Mouse (Mus musculus) thymus, adult 2 months (tissue): ENCODE results near the gene Fam19a4. TPM values are rescaled to one million over a fixed set of nuclear protein-coding genes. Genes with fewer than 3 reads are reported as not detected.

Experiments used
- DNase-seq: peaks from one replicate; pipeline ENCODE4 v3.0.0; 2021
- H3K27ac ChIP-seq: fragments of 200-500 bp; 2 replicates; pipeline ENCODE4 v1.5.1; 2012; ENCODE audit warnings: low read length, control low read depth; ENCODE audit not compliant: control insufficient read depth, insufficient read depth
- H3K27me3 ChIP-seq: fragments of 200-500 bp; 2 replicates; pipeline ENCODE4 v1.6.1; 2012; ENCODE audit warnings: mild to moderate bottlenecking, low read length, moderate library complexity, mixed read lengths; ENCODE audit not compliant: control insufficient read depth, insufficient read depth
- H3K36me3 ChIP-seq: fragments of 200-500 bp; 2 replicates; pipeline ENCODE4 v1.6.1; 2012; ENCODE audit warnings: mild to moderate bottlenecking, low read length, moderate library complexity; ENCODE audit not compliant: control insufficient read depth, insufficient read depth
- H3K4me1 ChIP-seq: fragments of 200-500 bp; replicated peaks from 2 replicates; pipeline ENCODE4 v1.6.1; 2012; ENCODE audit warnings: low read length; ENCODE audit not compliant: control insufficient read depth, insufficient read depth
- H3K4me3 ChIP-seq: fragments of 200-500 bp; 2 replicates; pipeline ENCODE4 v1.5.1; 2012; ENCODE audit warnings: mild to moderate bottlenecking, low read length, control low read depth, moderate library complexity; ENCODE audit not compliant: control insufficient read depth, insufficient read depth
- CTCF ChIP-seq: fragments of 200-500 bp; IDR thresholded peaks from 2 replicates; pipeline ENCODE4 v1.5.1; 2012; ENCODE audit warnings: mild to moderate bottlenecking, control low read depth, low read length, moderate library complexity, borderline replicate concordance; ENCODE audit not compliant: control insufficient read depth, poor library complexity, insufficient read depth; ENCODE audit errors: extremely low read depth
- POLR2A ChIP-seq: fragments of 200-500 bp; IDR thresholded peaks from 2 replicates; pipeline ENCODE4 v1.6.1; 2012; ENCODE audit warnings: mild to moderate bottlenecking, low read length, control low read depth, moderate library complexity; ENCODE audit not compliant: control insufficient read depth, poor library complexity, insufficient read depth; ENCODE audit errors: extremely low read depth
- WGBS: fragments of 180-500 bp; shearing (Covaris S2); methylation state at CpG from one replicate; pipeline ENCODE4 v1.1.7; 2018; 5-methylcytosine and 5-hydroxymethylcytosine counted together
- polyA plus RNA-seq: library from polyadenylated mRNA; depleted of rRNA; stranded (reverse); fragments of >200 nt; gene quantifications from 2 replicates; pipeline ENCODE4 v1.2.3, GENCODE M21; 2012

The Fam19a4 gene
- polyA plus RNA-seq, 1 experiment: 0.54 TPM

- Histone ChIP-seq H3K36me3 (no peaks in the 10 kb centered on the region), H3K27me3 (no peaks in the 10 kb centered on the region), H3K4me1 (peaks cover 3% of the 10 kb centered on the region), H3K4me3 (no peak overlapping the region), H3K27ac (no peak overlapping the region)
- no peak for DNase-seq
- 66% methylated on average over 2 of the region's 2 CpGs for WGBS
- no peak for TF ChIP-seq CTCF
These were observed 40.9 kb downstream of the Fam19a4 start for GRCm38 (mm10) chr6:97019323-97019722.

DNA sequence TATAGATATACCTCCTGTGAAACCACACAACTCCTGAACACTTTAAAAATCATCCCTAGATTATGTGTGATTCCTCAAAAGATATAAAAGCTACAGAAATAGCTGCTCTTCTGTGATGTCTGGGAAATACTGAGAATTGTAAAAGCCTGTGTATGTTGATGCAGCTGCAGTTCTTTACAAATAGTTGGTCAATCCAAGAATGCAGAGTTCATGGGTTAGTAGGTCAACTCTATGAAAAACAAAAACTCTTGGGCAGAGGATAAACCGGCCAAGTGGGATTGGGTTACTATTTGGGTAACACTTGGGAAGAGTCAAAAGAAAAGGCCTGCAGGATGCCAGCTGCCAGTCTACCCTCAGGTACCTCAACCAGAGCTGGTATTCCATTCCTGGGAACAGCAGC, 43.5 kb downstream of the Fam19a4 start:
- WGBS: 94% methylated on average over 1 of the region's 1 CpGs
- Histone ChIP-seq H3K4me3 (no peak overlapping the region), H3K27ac (no peak overlapping the region), H3K36me3 (no peaks in the 10 kb centered on the region), H3K4me1 (peaks cover 3% of the 10 kb centered on the region), H3K27me3 (no peaks in the 10 kb centered on the region)
- no peak for TF ChIP-seq CTCF
- no peak for TF ChIP-seq POLR2A
- no peak for DNase-seq

GRCm38 (mm10) chr6:97016018-97016417, 44.2 kb downstream of the Fam19a4 start:
- TF ChIP-seq CTCF (no peak), POLR2A (no peak)
- Histone ChIP-seq H3K4me1 (peaks cover 3% of the 10 kb centered on the region), H3K4me3 (no peak overlapping the region), H3K27ac (no peak overlapping the region), H3K27me3 (no peaks in the 10 kb centered on the region), H3K36me3 (no peaks in the 10 kb centered on the region)
- 0% methylated on average over 3 of the region's 3 CpGs for WGBS
- DNase-seq: no peak

GRCm38 (mm10) chr6:97006513-97007094, 53.6 kb downstream of the Fam19a4 start:
- whole genome bisulfite sequencing: 42% methylated on average over 8 of the region's 8 CpGs
- Histone ChIP-seq H3K27ac (no peak overlapping the region), H3K27me3 (no peaks in the 10 kb centered on the region), H3K4me3 (no peak overlapping the region), H3K36me3 (no peaks in the 10 kb centered on the region), H3K4me1 (no peaks in the 10 kb centered on the region)
- no peak for TF ChIP-seq POLR2A
- no peak for TF ChIP-seq CTCF
- DNase-seq: peak; percentile 36

DNA sequence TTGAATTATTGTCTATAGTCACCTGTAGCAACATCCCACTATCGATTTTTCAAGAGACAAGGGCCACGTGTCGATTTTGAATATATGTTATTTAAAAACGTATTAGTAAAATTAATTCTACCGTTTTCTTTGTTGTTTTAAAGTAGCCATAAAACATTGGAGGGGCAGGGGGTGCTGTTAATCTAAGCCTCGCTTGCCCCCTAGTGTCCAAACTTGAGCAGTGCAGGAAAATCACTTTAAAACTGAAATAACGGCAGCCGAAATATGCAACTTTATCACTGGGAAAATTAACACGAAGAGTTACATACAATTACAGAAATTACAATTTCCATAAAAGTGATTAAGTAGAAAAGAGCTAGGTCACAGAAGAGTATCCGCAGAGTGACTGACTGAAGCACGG, 55.2 kb downstream of the Fam19a4 start:
- 17% methylated on average over 11 of the region's 11 CpGs for WGBS
- Histone ChIP-seq H3K4me3 (no peak overlapping the region), H3K27ac (no peak overlapping the region), H3K27me3 (no peaks in the 10 kb centered on the region), H3K36me3 (no peaks in the 10 kb centered on the region), H3K4me1 (no peaks in the 10 kb centered on the region)
- TF ChIP-seq POLR2A (no peak), CTCF (no peak)
- peak; percentile 16 for DNase-seq

DNA sequence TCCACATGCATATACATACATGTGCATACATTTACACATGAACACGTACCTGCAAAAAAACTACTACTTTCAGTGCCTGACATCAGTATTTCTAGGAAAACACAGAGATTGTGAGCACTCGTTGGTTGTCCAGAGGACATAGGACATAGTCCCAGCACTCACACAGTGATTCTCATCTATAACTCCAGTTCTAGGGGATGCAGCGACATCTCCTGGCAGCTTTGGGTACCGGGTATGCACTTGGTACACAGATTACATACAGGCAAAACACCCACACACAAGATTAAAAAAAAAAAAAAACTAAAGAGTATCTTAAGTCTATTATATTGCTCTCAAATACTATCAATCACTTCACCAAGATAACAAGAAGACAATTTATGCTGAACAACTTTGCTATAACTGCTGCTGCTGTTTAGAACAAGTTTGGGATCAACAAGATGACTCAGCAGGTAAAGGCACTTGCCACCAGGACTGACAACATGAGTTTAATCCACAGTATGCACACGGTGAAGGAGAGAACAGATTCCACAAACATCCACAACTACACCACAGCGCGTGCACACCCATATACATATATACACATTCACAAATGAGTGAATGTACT, 64.6 kb downstream of the Fam19a4 start:
- Histone ChIP-seq H3K4me3 (no peak overlapping the region), H3K27ac (no peak overlapping the region), H3K36me3 (no peaks in the 10 kb centered on the region), H3K4me1 (no peaks in the 10 kb centered on the region), H3K27me3 (no peaks in the 10 kb centered on the region)
- 91% methylated on average over 7 of the region's 7 CpGs for WGBS
- TF ChIP-seq POLR2A (no peak), CTCF (no peak)
- no peak for DNase-seq

GRCm38 (mm10) chr6:96991741-96992140, 68.5 kb downstream of the Fam19a4 start:
- Histone ChIP-seq H3K27me3 (no peaks in the 10 kb centered on the region), H3K27ac (no peak overlapping the region), H3K4me3 (no peak overlapping the region), H3K36me3 (no peaks in the 10 kb centered on the region), H3K4me1 (no peaks in the 10 kb centered on the region)
- DNase-seq: no peak
- WGBS: 93% methylated on average over 1 of the region's 1 CpGs
- no peak for TF ChIP-seq CTCF
- TF ChIP-seq POLR2A: no peak
